In the genomic region with DNA sequence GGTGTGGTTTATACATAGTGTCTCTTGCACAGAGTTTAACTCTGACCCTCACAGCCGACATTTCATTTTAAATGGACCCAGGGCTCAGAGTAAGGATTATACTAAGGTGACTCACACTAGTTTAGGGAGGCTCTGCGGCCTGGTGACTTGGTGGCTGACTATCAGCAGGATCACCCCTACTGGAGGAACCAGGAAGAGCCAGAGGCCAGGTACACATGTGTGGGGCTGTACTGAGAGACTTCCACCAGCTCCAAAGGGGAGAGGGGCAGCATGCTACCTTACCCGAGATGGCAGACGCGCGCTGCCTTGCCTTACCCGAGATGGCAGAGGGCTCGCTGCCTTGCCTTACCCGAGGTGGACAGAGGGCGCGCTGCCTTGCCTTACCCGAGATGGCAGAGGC, we compare ENCODE assay signal across 22 mouse cellular contexts.
DNase-seq lines count a peak whose midpoint lies in the region; ATAC-seq and TF ChIP-seq lines count a peak whose summit lies in the region.
"Had no signal": no experiment of that assay in that cellular context is flagged by ENCODE, and none has a peak within 500 bp of the region (broad histone marks: within the 10 kb centered on the region; RNA-seq: fewer than 3 reads in every experiment).

No protein-coding gene starts in this region.

- peak; percentile 77 for DNase-seq in heart, adult 11 months
- DNase-seq in heart, postnatal 4 days, result no peak
- DNase-seq in R1 (ENCODE audit: low read depth, low spot score), result peak; percentile 41
- DNase-seq in testis, postnatal 10 days (ENCODE audit: low spot score), result no peak
- no peak for DNase-seq in liver, embryonic 11.5 days (ENCODE audit: low spot score)
- DNase-seq: adrenal gland, postnatal 10 days; adrenal gland, postnatal 36 days; cerebellum, adult 18-20 months; cerebellum, adult 9-10 months; cerebellum, postnatal 14 days; gastrocnemius, postnatal 14 days; heart, adult 18-20 months; heart, postnatal 10 days; heart, postnatal 36 days had no signal

- no peaks in the 10 kb centered on the region for H3K27me3 ChIP-seq in E14TG2a.4 (ENCODE audit: insufficient read depth, low read length)
- no peaks in the 10 kb centered on the region for H3K27me3 ChIP-seq in liver, embryonic 11.5 days (replicated peaks; ENCODE audit: control insufficient read depth, insufficient read depth, low read length)
- H3K27me3 ChIP-seq: forebrain, embryonic 13.5 days; heart, embryonic 12.5 days; heart, embryonic 15.5 days; hindbrain, embryonic 15.5 days had no signal

- H3K4me2 ChIP-seq in liver, embryonic 11.5 days, result no peak overlapping the region
- H3K4me2 ChIP-seq: forebrain, embryonic 13.5 days; heart, embryonic 12.5 days; heart, embryonic 15.5 days; hindbrain, embryonic 15.5 days had no signal

- no peak overlapping the region for H3K9ac ChIP-seq in liver, embryonic 11.5 days (ENCODE audit: low read depth, low read length)
- H3K9ac ChIP-seq: forebrain, embryonic 13.5 days; heart, embryonic 12.5 days; heart, embryonic 15.5 days; hindbrain, embryonic 15.5 days had no signal

- H3K4me1 ChIP-seq in E14TG2a.4 (replicated peaks; ENCODE audit: low read depth, low read length), result peaks cover 25% of the 10 kb centered on the region
- no peaks in the 10 kb centered on the region for H3K4me1 ChIP-seq in liver, embryonic 11.5 days (replicated peaks; ENCODE audit: control insufficient read depth, insufficient read depth, low read length)

- H3K27ac ChIP-seq in liver, embryonic 11.5 days (ENCODE audit: low read depth, low read length), result no peak overlapping the region
- H3K27ac ChIP-seq: heart, embryonic 15.5 days; hindbrain, embryonic 15.5 days had no signal

- WGBS in liver, embryonic 11.5 days, result 93% methylated on average over 12 of the region's 12 CpGs

- peaks cover 63% of the 10 kb centered on the region for H3K36me3 ChIP-seq in E14TG2a.4 (ENCODE audit: insufficient read depth, low read length)
- H3K36me3 ChIP-seq in liver, embryonic 11.5 days (ENCODE audit: control insufficient read depth, insufficient read depth, low read length), result peaks cover 12% of the 10 kb centered on the region

- 0 out of 2 replicates have a peak, but pooled peaks have one; percentile 6 for TF ChIP-seq CTCF in E14TG2a.4 (conservative IDR thresholded peaks at IDR 0.05; ENCODE audit: low read length)

- H3K9me3 ChIP-seq in E14TG2a.4 (ENCODE audit: low read length), result peaks cover 10% of the 10 kb centered on the region
- peaks cover 3% of the 10 kb centered on the region; the same call in 1 of the 2 replicates for H3K9me3 ChIP-seq in liver, embryonic 11.5 days (ENCODE audit: control insufficient read depth, low read length)
- H3K9me3 ChIP-seq: forebrain, embryonic 13.5 days; heart, embryonic 12.5 days; heart, embryonic 15.5 days; hindbrain, embryonic 15.5 days had no signal

- no peak for ATAC-seq in liver, embryonic 11.5 days (replicated peaks; ENCODE audit: low FRiP score)
- ATAC-seq: forebrain, embryonic 16.5 days; intestine, postnatal 0 days had no signal

- 0 out of 2 replicates have a peak overlapping the region, but pooled peaks have one; percentile 23 for H3K4me3 ChIP-seq in E14TG2a.4 (replicated peaks; ENCODE audit: low read length)
- no peak overlapping the region for H3K4me3 ChIP-seq in liver, embryonic 11.5 days (ENCODE audit: low read depth, low read length)
- H3K4me3 ChIP-seq: forebrain, embryonic 10.5 days; forebrain, embryonic 13.5 days; heart, embryonic 12.5 days; heart, embryonic 15.5 days; hindbrain, embryonic 15.5 days had no signal

Comparison
In these comparisons a context has a peak if more than half of its experiments do, and no peak if none do; other contexts are left out.
1. DNase-seq: peak in heart, adult 11 months (single experiment) and R1 (single experiment); none in heart, postnatal 4 days (single experiment), testis, postnatal 10 days (single experiment) and liver, embryonic 11.5 days (single experiment).